Mouse (Mus musculus): ENCODE results near the gene Olfm1. TPM values are rescaled to one million over a fixed set of nuclear protein-coding genes. Genes with fewer than 3 reads are reported as not detected.

Olfm1 gene
- polyA plus RNA-seq, 1 experiment from 2014 or later: 26.0 TPM

DNA sequence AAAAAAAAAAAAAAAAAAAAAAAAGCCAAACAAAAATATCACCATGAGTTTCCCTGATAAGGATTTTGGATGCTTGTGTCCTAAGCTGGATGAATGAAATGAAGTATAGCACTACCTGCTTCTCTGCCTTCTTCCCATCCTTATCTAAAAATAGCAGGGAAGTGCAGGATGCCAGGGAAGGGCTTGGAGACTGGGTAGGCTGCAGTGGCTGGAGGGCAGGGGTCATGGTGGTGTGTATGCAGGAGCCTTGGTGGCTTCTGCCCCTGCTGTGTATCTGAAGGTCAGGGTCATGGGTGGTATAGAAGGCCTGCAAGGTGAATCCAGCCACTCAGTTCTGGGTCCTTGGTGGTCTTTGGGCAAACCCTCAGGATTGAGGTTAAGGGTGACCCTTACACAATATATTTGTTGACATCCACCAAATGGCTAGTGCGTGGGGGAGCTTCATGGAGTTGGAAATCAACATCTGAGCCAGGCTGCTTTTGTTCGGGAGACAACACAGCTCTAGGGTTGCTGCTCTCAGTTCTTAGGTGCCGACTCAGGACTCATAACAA, 14.5 kb downstream of the Olfm1 start:
- Histone ChIP-seq H3K9ac (ENCODE audit: low read length) (no peak overlapping the region), H3K4me2 (ENCODE audit: low read length) (no peak overlapping the region), H3K4me1 (replicated peaks; ENCODE audit: control insufficient read depth, insufficient read depth, low read length) (peaks cover 14% of the 10 kb centered on the region; the same call in 1 of the 2 replicates), H3K27ac (ENCODE audit: low read depth) (no peak overlapping the region), H3K27me3 (replicated peaks; ENCODE audit: control insufficient read depth, insufficient read depth, low read length) (no peaks in the 10 kb centered on the region; the same call in 1 of the 2 replicates), H3K36me3 (ENCODE audit: control insufficient read depth, insufficient read depth, low read length) (no peaks in the 10 kb centered on the region; the same call in 1 of the 2 replicates), H3K9me3 (ENCODE audit: control insufficient read depth, low read length) (no peaks in the 10 kb centered on the region), H3K4me3 (ENCODE audit: low read depth, low read length) (no peak overlapping the region)
- WGBS: 84% methylated on average over 3 of the region's 3 CpGs
- DNase-seq (ENCODE audit: low spot score) (no peak), ATAC-seq (replicated peaks; ENCODE audit: low FRiP score, low TSS enrichment, low read depth) (no peak)

- no peaks in the 10 kb centered on the region; the same call in 1 of the 2 replicates for H3K36me3 ChIP-seq (ENCODE audit: control insufficient read depth, insufficient read depth, low read length)
- H3K27ac ChIP-seq (ENCODE audit: low read depth): no peak overlapping the region
- H3K27me3 ChIP-seq (replicated peaks; ENCODE audit: control insufficient read depth, insufficient read depth, low read length): no peaks in the 10 kb centered on the region; the same call in 1 of the 2 replicates
- ATAC-seq (replicated peaks; ENCODE audit: low FRiP score, low TSS enrichment, low read depth) (no peak), DNase-seq (ENCODE audit: low spot score) (no peak)
- 92% methylated on average over 14 of the region's 14 CpGs for WGBS
- H3K4me1 ChIP-seq (replicated peaks; ENCODE audit: control insufficient read depth, insufficient read depth, low read length): peaks cover 14% of the 10 kb centered on the region; the same call in 1 of the 2 replicates
- H3K4me3 ChIP-seq (ENCODE audit: low read depth, low read length): no peak overlapping the region
- no peaks in the 10 kb centered on the region for H3K9me3 ChIP-seq (ENCODE audit: control insufficient read depth, low read length)
- no peak overlapping the region for H3K4me2 ChIP-seq (ENCODE audit: low read length)
- no peak overlapping the region for H3K9ac ChIP-seq (ENCODE audit: low read length)
These were observed 15.4 kb downstream of the Olfm1 start for GRCm38 (mm10) chr2:28208130-28208745.

DNA sequence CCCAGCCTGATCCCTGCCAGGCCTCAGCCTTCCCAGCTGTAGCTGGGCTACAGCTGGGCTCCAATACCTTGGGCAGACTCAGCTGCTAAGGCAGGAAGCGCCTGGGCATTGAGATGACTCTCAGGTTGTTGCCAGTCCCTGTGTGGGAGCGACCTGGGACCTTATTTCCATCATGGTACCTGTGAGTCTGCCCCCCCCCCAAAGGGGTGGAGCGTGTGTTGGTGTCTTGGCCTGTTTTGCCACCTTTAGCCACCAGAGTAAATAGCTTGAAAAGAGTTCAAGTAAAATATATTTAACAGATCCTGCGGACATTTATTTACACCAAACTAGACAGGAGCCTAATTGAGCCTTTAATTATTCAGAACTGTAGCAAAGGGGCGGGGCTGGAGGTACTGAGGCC, 16.4 kb downstream of the Olfm1 start:
- no peak for ATAC-seq (replicated peaks; ENCODE audit: low FRiP score, low TSS enrichment, low read depth)
- WGBS: 90% methylated on average over 5 of the region's 5 CpGs

DNA sequence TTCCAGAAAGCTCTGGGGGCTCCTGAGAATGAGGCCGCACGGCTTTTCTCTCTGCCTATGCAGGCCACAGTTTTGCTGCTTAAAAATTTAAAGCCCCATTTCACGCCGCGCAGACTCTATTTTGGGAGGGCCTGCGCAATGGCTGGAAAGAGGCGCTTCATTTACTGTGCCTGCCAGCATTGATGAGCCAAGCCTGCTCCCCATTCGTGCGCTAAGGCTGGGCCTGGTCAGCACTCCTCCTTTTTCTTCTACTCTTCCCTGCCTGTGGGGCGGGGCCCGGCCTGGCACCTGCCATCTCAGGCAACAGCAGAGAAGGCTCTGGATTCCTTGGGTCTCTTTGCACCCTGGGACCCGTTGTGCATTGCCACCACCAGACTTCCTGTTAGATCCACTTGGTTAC, 16.9 kb downstream of the Olfm1 start:
- H3K9ac ChIP-seq (ENCODE audit: low read length): no peak overlapping the region
- 90% methylated on average over 12 of the region's 12 CpGs for WGBS

More for the DNA sequence above, 16.4 kb downstream of the Olfm1 start:
- no peak for DNase-seq (ENCODE audit: low spot score)
- Histone ChIP-seq H3K4me3 (ENCODE audit: low read depth, low read length) (no peak overlapping the region), H3K4me2 (ENCODE audit: low read length) (no peak overlapping the region), H3K27ac (ENCODE audit: low read depth) (no peak overlapping the region), H3K36me3 (ENCODE audit: control insufficient read depth, insufficient read depth, low read length) (peaks cover 3% of the 10 kb centered on the region; the same call in 1 of the 2 replicates), H3K27me3 (replicated peaks; ENCODE audit: control insufficient read depth, insufficient read depth, low read length) (no peaks in the 10 kb centered on the region; the same call in 1 of the 2 replicates), H3K4me1 (replicated peaks; ENCODE audit: control insufficient read depth, insufficient read depth, low read length) (peaks cover 14% of the 10 kb centered on the region; the same call in 1 of the 2 replicates), H3K9ac (ENCODE audit: low read length) (no peak overlapping the region), H3K9me3 (ENCODE audit: control insufficient read depth, low read length) (no peaks in the 10 kb centered on the region)

DNA sequence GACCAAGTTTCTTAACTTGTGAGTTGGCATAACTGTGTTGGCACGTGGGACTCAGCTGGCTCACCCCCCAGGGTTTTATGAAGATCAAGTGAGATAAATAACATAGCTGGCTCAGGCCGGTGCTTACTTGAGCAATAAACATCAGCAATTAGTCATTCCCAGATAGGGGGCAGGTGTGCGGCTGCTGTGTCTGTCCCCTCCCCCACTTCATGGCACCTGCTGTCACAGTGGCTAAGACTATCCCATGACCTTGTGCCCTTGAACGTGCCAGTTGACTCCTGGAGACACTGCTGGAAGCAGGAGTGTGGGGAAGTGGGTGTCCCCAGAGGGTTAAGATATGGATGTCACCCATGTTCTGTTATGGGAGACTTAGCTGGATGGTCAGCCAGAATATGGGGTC, 17.5 kb downstream of the Olfm1 start:
- no peaks in the 10 kb centered on the region for H3K9me3 ChIP-seq (ENCODE audit: control insufficient read depth, low read length)
- no peak for DNase-seq (ENCODE audit: low spot score)
- no peak overlapping the region for H3K4me3 ChIP-seq (ENCODE audit: low read depth, low read length)
- H3K36me3 ChIP-seq (ENCODE audit: control insufficient read depth, insufficient read depth, low read length): peaks cover 12% of the 10 kb centered on the region; the same call in 1 of the 2 replicates
- no peak overlapping the region for H3K4me2 ChIP-seq (ENCODE audit: low read length)
- WGBS: 37% methylated on average over 4 of the region's 4 CpGs
- H3K27me3 ChIP-seq (replicated peaks; ENCODE audit: control insufficient read depth, insufficient read depth, low read length): no peaks in the 10 kb centered on the region; the same call in 1 of the 2 replicates
- no peak overlapping the region for H3K27ac ChIP-seq (ENCODE audit: low read depth)
- ATAC-seq (replicated peaks; ENCODE audit: low FRiP score, low TSS enrichment, low read depth): no peak
- H3K9ac ChIP-seq (ENCODE audit: low read length): no peak overlapping the region
- H3K4me1 ChIP-seq (replicated peaks; ENCODE audit: control insufficient read depth, insufficient read depth, low read length): peaks cover 7% of the 10 kb centered on the region; the same call in 1 of the 2 replicates

More for the DNA sequence above, 16.9 kb downstream of the Olfm1 start:
- H3K27me3 ChIP-seq (replicated peaks; ENCODE audit: control insufficient read depth, insufficient read depth, low read length): no peaks in the 10 kb centered on the region; the same call in 1 of the 2 replicates
- no peak overlapping the region for H3K4me2 ChIP-seq (ENCODE audit: low read length)
- no peak overlapping the region for H3K27ac ChIP-seq (ENCODE audit: low read depth)
- ATAC-seq (replicated peaks; ENCODE audit: low FRiP score, low TSS enrichment, low read depth) (no peak), DNase-seq (ENCODE audit: low spot score) (no peak)
- H3K4me1 ChIP-seq (replicated peaks; ENCODE audit: control insufficient read depth, insufficient read depth, low read length): peaks cover 11% of the 10 kb centered on the region; the same call in 1 of the 2 replicates
- peaks cover 7% of the 10 kb centered on the region; the same call in 1 of the 2 replicates for H3K36me3 ChIP-seq (ENCODE audit: control insufficient read depth, insufficient read depth, low read length)
- H3K4me3 ChIP-seq (ENCODE audit: low read depth, low read length): no peak overlapping the region
- no peaks in the 10 kb centered on the region for H3K9me3 ChIP-seq (ENCODE audit: control insufficient read depth, low read length)

DNA sequence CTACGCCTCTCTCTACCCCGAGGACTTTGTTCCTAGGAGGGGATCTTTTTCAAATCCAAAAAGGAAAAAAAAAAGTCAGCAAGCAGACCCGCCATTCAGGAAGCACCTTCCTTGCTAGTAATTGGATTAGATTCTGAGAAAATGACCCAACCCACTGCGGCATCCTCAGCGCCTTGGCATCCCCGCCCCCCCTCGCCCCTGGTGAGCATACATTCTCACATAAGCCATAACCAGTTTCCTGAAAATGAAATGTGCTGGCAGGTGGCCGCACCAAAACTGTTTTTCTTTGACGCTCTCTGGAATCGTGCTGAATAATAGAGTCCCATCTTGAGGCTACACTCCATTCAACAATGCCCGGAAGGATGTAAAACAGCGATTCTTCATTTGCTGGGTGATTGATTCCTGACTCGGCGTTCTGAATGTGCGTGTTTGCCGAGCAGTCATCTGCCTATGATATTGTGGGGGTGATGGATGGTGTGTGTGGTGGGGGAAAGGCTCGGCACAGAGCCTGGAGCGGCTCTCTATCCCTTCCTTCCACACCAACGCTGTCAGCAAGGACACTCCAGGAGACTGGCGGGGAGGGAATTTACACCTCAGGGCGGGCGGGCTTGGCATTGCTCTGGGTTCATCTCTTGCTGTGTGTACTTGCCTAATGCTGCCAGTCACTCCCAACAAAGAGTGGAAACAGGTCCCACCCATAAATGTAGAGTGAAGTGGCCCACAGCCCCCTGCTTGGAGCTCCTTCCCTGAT, 18.9 kb downstream of the Olfm1 start:
- H3K4me2 ChIP-seq (ENCODE audit: low read length): no peak overlapping the region
- DNase-seq (ENCODE audit: low spot score): no peak
- no peak overlapping the region for H3K9ac ChIP-seq (ENCODE audit: low read length)
- peaks cover 1% of the 10 kb centered on the region; the same call in 1 of the 2 replicates for H3K4me1 ChIP-seq (replicated peaks; ENCODE audit: control insufficient read depth, insufficient read depth, low read length)
- H3K27ac ChIP-seq (ENCODE audit: low read depth): no peak overlapping the region
- no peak for ATAC-seq (replicated peaks; ENCODE audit: low FRiP score, low TSS enrichment, low read depth)
- H3K27me3 ChIP-seq (replicated peaks; ENCODE audit: control insufficient read depth, insufficient read depth, low read length): no peaks in the 10 kb centered on the region
- no peak overlapping the region for H3K4me3 ChIP-seq (ENCODE audit: low read depth, low read length)
- H3K9me3 ChIP-seq (ENCODE audit: control insufficient read depth, low read length): no peaks in the 10 kb centered on the region
- H3K36me3 ChIP-seq (ENCODE audit: control insufficient read depth, insufficient read depth, low read length): peaks cover 17% of the 10 kb centered on the region; the same call in 1 of the 2 replicates
- WGBS: 62% methylated on average over 22 of the region's 22 CpGs

- Histone ChIP-seq H3K4me3 (ENCODE audit: low read depth, low read length) (no peak overlapping the region), H3K9me3 (ENCODE audit: control insufficient read depth, low read length) (no peaks in the 10 kb centered on the region), H3K9ac (ENCODE audit: low read length) (no peak overlapping the region), H3K4me1 (replicated peaks; ENCODE audit: control insufficient read depth, insufficient read depth, low read length) (no peaks in the 10 kb centered on the region), H3K36me3 (ENCODE audit: control insufficient read depth, insufficient read depth, low read length) (peaks cover 17% of the 10 kb centered on the region; the same call in 1 of the 2 replicates), H3K27me3 (replicated peaks; ENCODE audit: control insufficient read depth, insufficient read depth, low read length) (no peaks in the 10 kb centered on the region), H3K4me2 (ENCODE audit: low read length) (no peak overlapping the region), H3K27ac (ENCODE audit: low read depth) (no peak overlapping the region)
- WGBS: 54% methylated on average over 5 of the region's 5 CpGs
- DNase-seq (ENCODE audit: low spot score): no peak
- no peak for ATAC-seq (replicated peaks; ENCODE audit: low FRiP score, low TSS enrichment, low read depth)
These were observed 20.1 kb downstream of the Olfm1 start for GRCm38 (mm10) chr2:28212911-28213310.

GRCm38 (mm10) chr2:28216211-28216775, 23.5 kb downstream of the Olfm1 start:
- DNase-seq (ENCODE audit: low spot score) (no peak), ATAC-seq (replicated peaks; ENCODE audit: low FRiP score, low TSS enrichment, low read depth) (no peak)
- H3K4me3 ChIP-seq (ENCODE audit: low read depth, low read length): no peak overlapping the region
- H3K27me3 ChIP-seq (replicated peaks; ENCODE audit: control insufficient read depth, insufficient read depth, low read length): no peaks in the 10 kb centered on the region
- H3K9ac ChIP-seq (ENCODE audit: low read length): no peak overlapping the region
- 83% methylated on average over 5 of the region's 5 CpGs for WGBS
- H3K4me1 ChIP-seq (replicated peaks; ENCODE audit: control insufficient read depth, insufficient read depth, low read length): no peaks in the 10 kb centered on the region
- no peak overlapping the region for H3K4me2 ChIP-seq (ENCODE audit: low read length)
- H3K27ac ChIP-seq (ENCODE audit: low read depth): no peak overlapping the region
- peaks cover 17% of the 10 kb centered on the region; the same call in 1 of the 2 replicates for H3K36me3 ChIP-seq (ENCODE audit: control insufficient read depth, insufficient read depth, low read length)
- no peaks in the 10 kb centered on the region for H3K9me3 ChIP-seq (ENCODE audit: control insufficient read depth, low read length)

Measured in intestine, embryonic 14.5 days (tissue).